Mouse (Mus musculus) layer of hippocampus, postnatal 14 days (tissue): ENCODE data around the gene Coro2a. TPM values are rescaled to one million over a fixed set of nuclear protein-coding genes. Genes with fewer than 3 reads are reported as not detected.
"Not testable (repeated sequence)": the region's sequence is repeated elsewhere in the genome, so short reads cannot be mapped to it uniquely, and the experiment has no call there.

Experiments used
- DNase-seq, 2 experiments: peaks; one replicate each; pipeline ENCODE4 v3.0.0; 2021 to 2022; ENCODE audit warnings: low spot score in 2 of 2, mixed read lengths in 1 of 2
- long read RNA-seq, 2 experiments: library from polyadenylated mRNA; stranded (forward); transcript quantifications; one replicate each; pipeline ENCODE4 v2.0.0; 2021
- total RNA-seq, 2 experiments: library from RNA; stranded (reverse); gene quantifications; 2 replicates each; pipeline ENCODE4 v1.2.3; 2021

Gene Coro2a
- 10 to 100 TPM; 27.9 to 30.5 TPM for total RNA-seq
- long read RNA-seq, experiment 1, full-length matches to known transcripts: 5 of 11 reads
- long read RNA-seq, experiment 1, partial matches to known transcripts: 4 of 11 reads
- long read RNA-seq, experiment 1, other reads (novel, unspliced or antisense): 2 of 11 reads
- long read RNA-seq, experiment 2, full-length matches to known transcripts: 6 of 13 reads
- long read RNA-seq, experiment 2, partial matches to known transcripts: 4 of 13 reads
- long read RNA-seq, experiment 2, other reads (novel, unspliced or antisense): 3 of 13 reads

DNA sequence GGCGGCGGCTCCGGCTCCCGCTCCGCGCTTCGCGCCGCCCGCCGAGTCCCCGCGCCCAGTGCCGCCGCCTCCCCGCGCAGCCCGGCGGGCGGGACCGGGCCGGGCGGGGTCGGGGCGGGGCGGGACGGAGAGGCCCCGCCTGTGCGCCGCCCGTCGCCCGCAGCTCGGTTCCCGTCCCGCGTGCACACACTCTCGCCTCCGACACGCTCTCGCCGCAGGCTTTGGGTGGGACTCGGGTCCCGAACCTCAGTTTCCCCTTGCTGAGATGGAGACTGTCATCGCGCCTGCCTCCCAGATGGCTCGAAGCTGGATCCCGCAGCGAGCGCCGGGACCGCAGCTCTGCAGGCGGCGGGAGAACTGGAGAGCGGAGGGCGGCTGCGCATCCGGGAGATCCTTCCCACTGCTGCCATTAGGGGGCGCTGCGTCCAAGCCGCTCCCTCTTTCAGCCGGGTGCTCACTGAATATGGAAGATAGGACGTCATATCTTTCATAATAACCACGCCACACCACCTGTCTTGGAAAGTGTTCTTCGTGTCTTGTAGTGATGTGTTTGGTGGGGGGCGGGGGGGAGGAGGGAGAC lies at the start of gene Coro2a:
Gene Coro2a (minus strand): TSS at position 359 of the 580 bp plus-strand sequence.
- DNase-seq: peak; percentile 88 to 89

DNA sequence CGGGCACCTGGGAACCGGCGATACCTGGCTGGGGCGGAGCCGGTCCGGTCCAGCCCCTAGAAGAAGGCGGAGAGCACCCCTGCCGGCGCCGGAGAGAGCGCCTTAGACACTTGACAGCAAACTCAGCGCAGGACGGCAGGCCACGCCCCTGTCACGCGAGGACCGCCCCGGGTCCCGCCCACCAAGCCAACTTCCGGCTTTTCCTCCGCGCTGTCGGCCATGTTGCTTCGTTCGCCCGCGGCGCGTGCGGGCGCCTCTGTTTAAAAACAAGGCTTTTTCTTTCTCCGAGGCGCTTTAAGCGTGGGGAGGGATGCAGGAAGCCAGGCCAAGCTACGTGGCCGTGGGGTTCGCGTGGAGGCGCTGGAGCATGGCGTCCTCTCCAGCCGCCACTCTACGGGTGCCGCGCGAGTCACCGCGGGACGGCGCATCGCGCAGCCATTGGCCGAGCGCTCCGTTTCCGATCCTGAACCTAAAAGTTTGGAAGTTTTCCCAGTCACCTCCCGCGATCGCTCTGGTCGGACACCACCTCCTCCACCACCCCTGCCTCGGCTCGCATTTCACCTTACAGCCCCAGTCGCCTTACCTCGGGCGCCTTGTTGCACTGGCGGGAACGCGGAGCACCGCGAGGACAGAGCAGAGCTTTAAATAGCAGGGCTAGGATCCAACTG lies 48.2 kb upstream of the Coro2a start, which contains the start of gene Tbc1d2:
Gene Tbc1d2 (minus strand): TSS at position 124 of the 668 bp plus-strand sequence.
- DNase-seq: peak; percentile 91 to 93

DNA sequence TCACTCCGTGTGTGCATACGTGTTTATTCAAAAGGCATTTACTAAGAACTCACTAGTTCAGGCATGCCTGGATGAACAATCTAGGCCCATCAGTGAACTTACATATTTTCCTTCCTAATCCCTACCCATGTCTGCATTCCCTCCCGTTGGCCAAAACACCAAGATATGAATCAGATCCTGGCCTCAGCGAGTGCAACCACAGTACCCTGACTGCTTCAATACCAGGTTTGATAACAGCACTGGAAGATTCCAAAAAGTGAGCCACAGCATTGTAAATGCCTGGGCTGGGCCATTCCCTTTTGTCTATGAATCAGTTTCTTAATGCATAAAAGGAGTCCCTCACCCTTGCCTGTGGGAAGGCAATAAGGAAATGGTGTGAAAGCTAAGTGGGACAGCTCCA lies 47.2 kb upstream of the Coro2a start:
- DNase-seq: no peak

DNA sequence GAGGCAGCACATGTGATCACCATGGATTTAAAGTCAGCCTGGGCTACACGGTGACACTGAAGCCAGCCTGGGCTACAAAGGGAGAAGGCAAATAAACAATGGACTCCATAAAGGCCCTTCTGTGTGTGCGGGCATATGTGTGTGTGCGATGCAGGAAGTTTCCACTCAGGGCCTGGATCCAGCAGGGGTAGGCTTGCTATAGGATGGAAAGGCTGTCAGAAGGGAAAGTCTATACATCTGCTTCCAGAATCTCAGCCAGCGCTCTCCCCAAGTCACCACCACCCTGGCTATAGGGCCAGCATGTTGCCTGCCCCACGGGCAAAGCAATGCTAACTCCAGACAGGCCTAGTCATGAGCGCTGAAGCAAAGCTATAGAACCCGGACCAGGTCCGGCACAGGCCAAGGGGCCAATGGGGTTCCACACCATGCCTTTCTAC lies 41.7 kb upstream of the Coro2a start:
- DNase-seq: no peak

DNA sequence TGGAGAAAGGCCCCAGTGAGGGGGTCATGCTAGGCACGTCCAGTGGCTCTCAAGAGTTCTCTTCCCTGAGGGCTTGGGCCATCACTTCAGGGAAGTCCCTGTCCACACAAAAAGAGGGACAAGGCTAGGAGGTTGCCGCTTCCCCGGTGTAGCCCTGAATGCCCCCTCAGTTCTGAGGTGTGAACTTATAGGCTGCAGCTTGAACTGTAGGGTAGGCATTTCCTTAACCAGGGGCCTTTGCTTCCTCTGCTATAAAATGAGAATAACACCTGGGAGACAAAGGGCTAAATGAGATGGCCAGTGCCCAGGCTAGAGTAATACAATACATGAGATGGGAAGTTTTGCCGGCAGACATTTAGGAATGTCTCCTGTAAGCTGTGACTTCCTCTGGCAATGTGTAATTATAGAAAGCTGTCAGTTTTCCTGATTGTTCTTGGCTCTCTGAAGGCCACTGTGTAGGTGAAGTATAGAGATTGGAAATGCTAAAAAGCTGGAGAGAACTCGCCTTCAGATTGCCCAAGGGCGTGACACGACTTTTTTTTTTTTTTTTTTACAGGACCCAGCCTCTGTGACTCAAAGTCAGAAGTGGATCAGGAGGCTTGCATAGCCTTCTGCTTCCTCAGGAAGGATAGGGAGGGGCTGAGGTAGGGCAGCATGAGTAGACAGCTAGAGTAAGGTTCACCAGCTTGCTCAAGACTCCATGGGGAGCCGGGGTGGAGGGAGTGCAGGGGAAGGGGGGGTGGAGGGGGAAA lies 41.1 kb upstream of the Coro2a start:
- DNase-seq: no peak

DNA sequence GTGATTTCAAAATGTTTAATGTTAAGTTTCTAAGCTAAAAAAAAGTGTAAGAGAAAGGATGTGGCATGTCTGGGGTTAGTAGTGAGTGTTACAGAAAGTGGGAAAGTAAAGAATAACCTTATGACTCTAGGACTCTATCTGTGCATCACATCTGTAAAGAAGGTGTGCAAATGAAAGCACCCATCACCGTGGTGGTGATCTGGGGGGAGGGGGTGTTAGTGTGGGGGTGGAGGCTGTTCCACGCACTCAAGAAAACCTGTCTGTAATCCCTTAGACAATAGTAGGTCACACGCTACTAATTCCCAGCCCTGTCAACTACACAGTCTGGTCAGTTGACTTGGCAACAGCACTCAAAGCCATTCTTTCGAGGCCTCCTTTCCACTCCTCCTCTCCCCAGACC lies 39.3 kb upstream of the Coro2a start:
- no peak for DNase-seq

DNA sequence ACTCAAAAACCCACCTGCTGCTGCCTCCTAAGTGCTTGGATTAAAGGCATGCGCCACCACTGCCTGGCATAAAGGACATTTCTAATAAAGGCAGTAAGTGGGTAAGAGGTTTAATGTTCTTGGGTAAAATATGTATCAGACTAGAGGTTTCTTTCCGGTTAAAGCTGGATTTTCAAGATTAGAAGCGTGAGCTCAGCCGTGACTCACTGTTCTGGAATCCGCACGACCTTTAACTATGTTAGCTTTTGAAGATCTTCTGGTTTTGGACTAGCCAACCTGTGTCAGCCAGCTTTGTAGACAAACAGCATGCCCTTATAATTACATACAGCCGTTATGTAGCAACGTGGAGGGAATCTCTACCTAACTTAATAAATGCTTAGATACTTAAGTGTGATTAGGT lies 37.9 kb upstream of the Coro2a start:
- no peak for DNase-seq

DNA sequence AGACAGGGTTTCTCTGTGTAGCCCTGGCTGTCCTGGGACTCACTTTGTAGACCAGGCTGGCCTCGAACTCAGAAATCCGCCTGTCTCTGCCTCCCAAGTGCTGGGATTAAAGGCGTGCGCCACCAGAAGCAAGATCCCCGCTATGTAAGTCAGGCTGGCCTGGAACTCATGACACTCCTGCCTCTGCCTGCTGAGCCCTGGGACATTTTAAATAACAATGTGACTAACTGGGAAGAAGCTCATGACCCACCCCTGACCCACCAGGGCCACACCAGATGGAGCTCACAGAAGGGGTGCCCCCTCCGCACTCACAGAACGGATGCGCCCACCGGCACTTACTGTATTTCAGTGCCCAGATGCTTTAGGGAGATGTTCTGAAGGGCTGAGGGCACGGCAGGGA lies 35.2 kb upstream of the Coro2a start:
- not testable (repeated sequence) for DNase-seq

DNA sequence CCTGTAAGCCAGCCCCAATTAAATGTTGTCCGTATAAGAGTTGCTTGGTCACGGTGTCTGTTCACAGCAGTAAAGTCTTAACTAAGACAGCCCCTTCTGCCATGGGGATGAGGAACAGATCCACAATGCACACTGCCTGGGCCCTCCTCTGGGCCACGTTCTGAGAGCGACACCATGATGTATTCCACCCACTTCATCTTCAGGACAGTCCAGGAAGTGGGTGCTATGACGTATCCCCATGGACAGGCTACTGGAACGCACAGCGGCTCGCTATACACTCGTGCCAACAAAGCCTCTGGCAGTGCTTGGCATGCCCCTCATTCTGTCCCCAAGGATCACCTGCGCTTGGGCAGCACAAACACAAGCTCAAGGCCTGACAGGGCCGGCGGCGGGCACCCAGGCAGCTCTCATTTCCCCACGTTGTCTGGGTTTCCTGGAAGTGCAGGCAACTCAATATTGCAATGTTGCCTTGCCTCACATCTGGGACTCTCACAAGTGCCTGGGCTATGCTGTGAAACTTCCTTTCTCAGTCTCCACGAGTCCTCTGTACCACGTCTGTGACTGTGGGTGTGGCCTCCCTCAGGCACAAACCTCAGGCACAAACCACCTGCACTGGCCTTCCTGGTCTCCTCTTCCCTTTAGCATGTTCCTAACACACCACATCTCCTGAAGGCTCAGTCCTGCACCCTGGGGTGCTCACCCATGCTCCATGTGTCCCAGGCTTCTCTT lies 33.9 kb upstream of the Coro2a start:
- no peak for DNase-seq

DNA sequence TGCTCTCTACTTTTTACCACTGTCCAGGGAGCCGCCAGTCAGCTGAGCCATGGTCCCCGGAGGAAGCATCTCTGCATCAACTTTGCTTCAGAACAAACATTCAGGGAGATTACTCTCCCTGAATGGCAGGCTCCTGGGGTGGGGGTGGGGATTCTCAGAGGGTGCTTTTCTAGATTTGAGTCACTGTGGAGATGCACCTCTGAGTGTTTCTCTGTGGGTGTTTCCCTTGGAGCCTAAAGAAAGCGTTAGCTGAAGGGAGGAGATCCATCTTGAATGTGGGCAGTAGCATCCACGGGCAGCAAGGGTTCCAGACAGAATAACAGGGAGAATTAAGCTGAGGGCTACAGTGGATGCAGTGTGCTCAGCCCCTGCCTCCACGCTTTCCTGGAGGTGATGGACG lies 32.9 kb upstream of the Coro2a start:
- DNase-seq: no peak

DNA sequence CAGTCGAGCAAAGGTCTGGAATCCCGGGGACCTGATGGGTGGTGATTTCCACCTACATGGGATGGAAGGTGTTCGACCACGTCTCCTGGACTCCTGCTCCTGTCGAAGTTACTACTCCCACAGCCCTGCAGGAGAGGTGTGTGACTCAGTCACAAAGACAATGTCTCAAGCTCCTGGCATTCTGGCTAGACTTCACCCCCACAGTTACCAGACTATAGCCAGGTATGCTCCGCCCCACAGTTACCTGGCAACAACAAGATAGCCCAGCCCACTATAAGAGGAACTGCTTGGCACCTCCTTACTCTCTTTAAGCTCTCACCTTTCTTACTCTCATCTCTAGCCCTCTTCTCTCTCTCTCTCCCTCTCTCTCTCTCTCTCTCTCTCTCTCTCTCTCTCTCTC lies 31.6 kb upstream of the Coro2a start:
- DNase-seq: not testable (repeated sequence)

DNA sequence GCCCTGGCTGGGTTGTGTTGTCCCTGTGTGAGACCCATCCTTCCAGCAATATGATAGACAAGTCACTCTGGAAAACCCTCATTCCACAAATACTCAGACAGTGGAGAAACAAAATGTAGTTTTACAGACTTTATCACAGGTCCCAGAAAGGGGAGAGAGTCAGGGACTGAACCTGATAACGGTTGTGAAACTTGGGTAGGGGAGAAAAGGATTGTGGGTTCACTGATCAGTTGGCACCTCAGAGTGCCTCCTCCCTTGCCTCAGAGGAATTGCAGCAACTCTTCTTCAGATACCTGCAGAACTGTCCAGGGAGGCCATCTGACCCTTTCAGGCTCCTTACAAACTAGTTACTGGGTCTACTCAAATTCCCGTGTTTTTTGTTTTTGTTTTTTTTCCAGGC lies 30.5 kb upstream of the Coro2a start:
- no peak for DNase-seq

DNA sequence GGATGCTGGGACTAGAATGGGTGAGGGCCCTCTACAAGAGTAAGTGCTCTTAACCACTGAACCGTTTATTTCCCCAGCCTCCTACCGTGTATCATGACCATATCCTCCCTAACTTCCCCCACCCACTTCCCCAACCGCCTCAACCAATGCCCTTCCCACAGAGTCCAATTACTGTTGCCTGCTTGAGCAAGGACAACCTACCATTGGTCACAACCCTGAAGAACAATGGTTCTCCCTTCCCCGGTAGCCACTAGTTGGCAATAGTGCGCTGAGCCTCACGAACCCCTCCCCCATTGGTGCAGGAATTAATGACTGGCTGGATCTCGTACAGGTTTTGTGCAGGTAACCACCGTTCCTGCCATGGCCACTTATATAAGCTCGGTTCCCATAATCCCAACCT lies 28.4 kb upstream of the Coro2a start:
- DNase-seq: no peak

DNA sequence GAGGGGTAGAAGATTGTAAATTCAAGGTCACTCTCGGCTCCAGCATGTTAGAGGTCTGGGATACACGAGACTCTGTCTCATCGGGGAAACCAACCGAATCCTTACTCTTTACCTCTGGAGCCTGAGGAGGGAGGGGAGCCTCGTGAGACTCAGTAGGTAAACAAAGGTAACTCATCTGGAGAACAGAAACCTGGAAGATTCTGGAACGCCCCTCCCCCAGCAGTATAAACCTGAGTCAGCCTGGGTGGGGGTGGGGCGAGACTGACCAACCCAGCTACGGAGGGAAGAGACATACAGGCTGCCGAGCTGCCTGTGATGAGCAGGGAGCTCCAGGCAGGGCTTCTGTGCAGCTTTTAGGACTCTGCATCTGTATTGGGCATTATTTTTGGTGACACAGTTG lies 26.9 kb upstream of the Coro2a start:
- DNase-seq: no peak

DNA sequence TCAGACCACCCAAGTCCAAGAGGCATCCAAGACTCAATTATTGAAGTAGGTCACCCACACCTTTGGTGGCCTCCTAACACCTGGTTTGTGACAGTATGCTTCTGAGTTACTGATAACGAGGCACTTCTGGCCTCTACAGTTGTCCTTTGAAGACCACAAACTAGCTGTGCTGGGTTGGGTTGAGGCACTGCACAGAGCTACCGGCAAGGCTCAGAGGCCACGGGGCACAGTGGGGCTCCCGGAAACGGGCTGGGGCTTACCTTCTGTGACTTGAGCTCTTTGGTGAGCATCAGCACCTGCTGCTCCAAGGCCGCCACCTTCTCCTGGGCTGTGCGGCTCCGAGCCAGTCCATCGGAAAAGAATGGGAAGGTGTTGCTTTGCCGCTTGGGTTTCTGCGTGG lies 26.1 kb upstream of the Coro2a start:
- DNase-seq: no peak

DNA sequence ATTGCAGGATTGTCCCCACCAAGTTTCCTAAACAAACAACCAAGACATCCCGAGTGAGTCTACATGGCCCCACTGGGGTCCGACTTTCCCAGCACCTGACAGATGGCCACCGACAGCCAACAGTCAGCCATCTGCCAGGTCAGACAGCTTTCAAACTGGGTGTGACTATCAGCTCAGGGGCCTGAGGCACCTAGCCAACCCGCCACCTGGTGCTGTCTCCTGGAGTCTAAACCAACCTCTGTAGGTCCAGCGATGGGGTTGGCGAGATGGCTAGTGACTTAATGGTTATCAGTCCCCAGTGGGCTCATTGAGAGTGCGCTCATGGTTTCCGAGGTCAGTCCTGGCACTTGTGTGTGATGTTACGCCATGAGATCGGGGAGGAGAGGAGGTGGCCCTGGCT lies 23.1 kb upstream of the Coro2a start:
- no peak for DNase-seq

DNA sequence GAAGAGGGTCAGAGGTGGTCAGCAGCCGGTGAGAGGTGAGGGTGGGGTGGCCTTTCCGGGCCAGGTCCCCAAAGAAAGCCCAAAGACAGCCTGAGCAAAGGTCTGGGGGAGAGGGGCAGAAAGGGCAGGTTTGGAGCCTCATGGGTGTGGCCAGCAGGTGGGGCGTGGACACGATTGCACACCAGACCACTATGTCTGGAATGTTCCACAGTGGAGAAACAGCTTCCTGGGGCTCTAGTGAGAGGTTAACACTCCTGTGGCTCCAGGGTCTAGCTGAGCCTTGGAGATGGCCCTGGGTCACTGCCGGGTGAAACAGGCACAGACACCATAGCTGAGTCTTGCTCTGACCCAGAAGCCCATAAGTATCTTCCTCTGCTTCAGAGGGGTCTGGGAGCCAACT lies 21.0 kb upstream of the Coro2a start:
- DNase-seq: no peak

DNA sequence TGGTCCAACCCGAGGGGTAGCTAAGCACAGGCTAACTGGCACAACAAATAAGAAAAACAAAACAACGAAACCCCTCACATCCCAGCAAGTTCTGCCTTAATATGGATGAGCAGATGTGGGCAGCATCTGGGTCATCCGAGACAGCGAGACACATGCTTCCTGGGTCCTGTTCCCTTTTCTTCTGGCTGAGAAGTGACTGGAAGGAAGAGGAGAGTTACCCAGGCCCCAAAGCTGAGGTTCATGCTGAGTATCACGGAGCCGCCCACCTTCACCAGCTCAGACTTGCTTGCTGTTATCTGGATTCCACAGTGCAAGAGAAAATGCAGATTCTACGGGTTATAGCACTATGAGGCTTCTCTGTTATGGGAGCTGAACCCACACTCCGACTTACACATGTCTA lies 18.9 kb upstream of the Coro2a start:
- no peak for DNase-seq

DNA sequence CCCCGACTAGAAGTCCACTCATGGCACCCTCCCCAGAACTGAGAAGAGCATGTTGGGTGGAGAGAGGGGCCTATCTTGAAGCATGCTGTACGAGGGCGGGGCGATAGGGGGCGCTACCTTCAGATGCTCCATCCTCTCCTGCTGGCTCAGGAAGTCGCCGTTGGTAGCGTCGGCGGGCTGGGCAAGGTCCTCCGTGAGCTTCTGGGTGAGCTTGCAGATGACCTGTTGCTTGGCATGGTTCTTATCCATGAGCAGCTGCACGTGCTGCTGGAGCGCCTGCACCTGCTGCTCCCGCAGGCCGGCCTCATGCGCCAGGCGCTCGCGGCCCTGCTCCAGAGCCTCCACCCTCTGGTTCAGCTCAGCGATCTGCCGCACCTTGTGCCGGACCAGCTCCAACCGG lies 18.3 kb upstream of the Coro2a start:
- no peak for DNase-seq

DNA sequence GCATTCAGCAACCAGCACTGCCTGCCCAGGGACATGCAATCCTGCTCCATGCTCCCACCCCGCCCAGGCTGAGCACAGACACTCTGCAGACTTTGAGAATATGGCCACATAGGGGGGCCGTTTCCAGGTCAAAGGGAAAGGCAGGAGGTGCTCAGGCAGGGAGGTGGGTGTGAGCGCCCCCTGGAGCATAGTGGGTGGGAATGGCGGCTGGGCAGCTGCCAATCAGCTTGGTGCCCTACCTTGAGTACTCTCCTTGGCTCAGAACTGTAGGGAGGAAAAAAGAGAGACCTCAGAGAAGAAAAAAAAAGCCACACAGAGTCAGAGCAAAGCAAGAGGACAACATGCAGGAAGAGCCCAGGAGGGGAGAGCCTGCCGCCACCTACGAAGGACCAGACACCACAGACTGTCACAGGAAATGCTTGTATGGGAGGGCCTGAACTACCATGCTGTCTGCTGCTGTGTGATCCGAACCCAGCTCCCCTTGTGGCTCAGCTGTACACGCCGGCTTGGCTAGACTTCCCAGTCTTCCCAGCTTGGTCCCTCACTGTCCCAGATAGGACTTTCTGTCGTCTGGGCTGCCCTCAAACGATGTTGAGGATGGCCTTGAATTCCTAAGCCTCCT lies 16.3 kb upstream of the Coro2a start:
- DNase-seq: no peak

DNA sequence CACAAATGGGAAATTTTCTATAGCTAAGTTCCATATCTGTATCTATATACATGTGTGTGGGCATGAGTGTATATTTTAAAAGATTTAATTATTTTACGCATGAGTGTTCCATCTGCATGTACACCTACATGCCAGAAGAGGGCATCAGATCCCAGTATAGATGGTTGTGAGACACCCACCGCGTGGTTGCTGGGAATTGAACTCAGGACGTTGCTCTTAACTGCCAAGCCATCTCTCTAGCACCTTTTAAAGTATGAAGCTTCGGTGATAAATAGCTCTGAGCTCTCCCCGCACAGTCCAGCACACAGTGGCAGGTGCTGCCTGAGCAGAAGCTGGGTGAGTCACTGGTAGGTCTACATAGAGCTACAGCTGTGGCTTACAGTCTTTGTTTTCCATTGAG lies 15.4 kb upstream of the Coro2a start:
- DNase-seq: no peak
